Mouse (Mus musculus): ENCODE measurements around the gene Gm14147. TPM values are rescaled to one million over a fixed set of nuclear protein-coding genes. Genes with fewer than 3 reads are reported as not detected.
"Not testable (repeated sequence)": the region's sequence is repeated elsewhere in the genome, so short reads cannot be mapped to it uniquely, and the experiment has no call there.

Gm14147 gene
- not detected for total RNA-seq (2021)
- long read RNA-seq, experiment 1 = 0 reads
- long read RNA-seq, experiment 2 = 0 reads

- not testable (repeated sequence) for DNase-seq (ENCODE audit: low spot score in 2 of 2)
Observed at GRCm38 (mm10) chr2:151097945-151098344, at the start of gene Gm14147. Gene Gm14147 (plus strand): TSS chr2:151098245.

DNA sequence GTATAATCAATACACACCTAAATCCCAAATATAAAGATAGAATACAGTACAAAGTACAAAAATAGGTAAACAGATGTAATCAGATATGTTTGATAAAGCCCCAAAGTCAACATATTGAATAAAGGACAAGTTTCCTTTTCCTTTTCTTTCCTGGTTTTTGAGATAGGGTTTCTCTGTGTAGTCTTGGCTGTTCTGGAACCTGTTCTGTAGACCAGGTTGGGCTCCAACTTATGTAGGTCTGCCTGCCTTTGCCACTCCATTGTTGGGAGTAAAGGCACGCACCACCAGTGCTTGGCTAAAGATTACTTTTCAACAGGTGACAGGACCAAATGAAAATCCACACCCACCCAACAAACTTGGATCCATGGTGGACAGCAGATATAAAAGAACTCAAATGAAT, 41.4 kb upstream of the Gm14147 start:
- DNase-seq (ENCODE audit: low spot score in 2 of 2) = no peak

DNA sequence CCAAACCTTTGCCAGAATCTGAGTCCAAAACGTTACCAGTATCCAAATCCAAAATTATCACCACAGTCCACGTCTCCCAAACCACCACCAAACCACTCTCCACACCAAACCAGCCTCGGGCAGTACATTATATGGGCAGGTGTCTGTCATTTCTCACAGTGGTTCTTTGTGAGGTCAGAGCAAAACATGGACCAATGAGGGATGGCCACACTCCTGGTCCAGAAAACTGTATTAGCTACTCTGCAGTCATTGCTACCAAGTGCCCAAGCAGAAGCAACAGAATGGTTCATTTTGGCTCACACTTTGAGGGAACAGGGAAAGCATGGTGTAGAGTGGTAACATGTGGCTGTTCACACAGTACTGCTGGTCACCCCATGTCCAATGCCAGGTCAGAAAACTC, 5.8 kb upstream of the Gm14147 start, which contains the start of gene Gm14151:
Gene Gm14151, minus strand, starts transcription at position 101 of the 400 bp plus-strand sequence.
- DNase-seq (ENCODE audit: low spot score in 2 of 2) = not testable (repeated sequence)

Other genes starting within 250 kb of the Gm14147 start
- gene Abhd12, start 193.5 kb upstream of the Gm14147 start, total RNA-seq (2021) = 100 to 1,000 TPM; 320 to 321 TPM
- 1 to 10 TPM; 1.3 to 1.4 TPM for gene Gins1, start 192.8 kb upstream of the Gm14147 start, total RNA-seq (2021)
- gene Ninl, start 58.9 kb upstream of the Gm14147 start, total RNA-seq (2021) = 1 to 10 TPM; 5.5 to 5.8 TPM
- 10 to 100 TPM; 21.7 to 24.8 TPM for gene Nanp, start 58.8 kb upstream of the Gm14147 start, total RNA-seq (2021)
- under 1 TPM in 1 of 2 experiments, not detected in 1; 0.30 TPM for gene Gm14151, start 5.9 kb upstream of the Gm14147 start, total RNA-seq (2021)

All from left cerebral cortex, adult 18-20 months (tissue).